Comparison of ENCODE assay signal across 8 mouse cellular contexts in genomic region chr16:35630470-35631183, GRCm38 (mm10).
A peak's percentile ranks its signal among the peaks of the same experiment; 100 is the strongest.
DNase-seq lines count a peak whose midpoint lies in the region; ATAC-seq lines count a peak whose summit lies in the region.

No protein-coding gene starts in this region.

- no peak overlapping the region for H3K9ac ChIP-seq in heart, embryonic 11.5 days (ENCODE audit: low read depth, low read length)

- peak; percentile 9 for DNase-seq in urinary bladder, postnatal 25 days (ENCODE audit: low spot score)
- DNase-seq in urinary bladder, adult 2 months (ENCODE audit: low spot score) = no peak
- peak; percentile 80 for DNase-seq in kidney, postnatal 10 days
- peak; percentile 86 for DNase-seq in testis, postnatal 10 days (ENCODE audit: low spot score)
- no peak for DNase-seq in cerebellum, postnatal 4 days (ENCODE audit: low spot score in 2 of 2)
- no peak for DNase-seq in cerebellum, adult 9-11 months
- no peak for DNase-seq in cerebellum, adult 9-10 months

- no peaks in the 10 kb centered on the region for H3K36me3 ChIP-seq in heart, embryonic 11.5 days (ENCODE audit: control insufficient read depth, insufficient read depth, low read length)

- ATAC-seq in heart, embryonic 11.5 days (replicated peaks; ENCODE audit: insufficient number of reproducible peaks, low FRiP score, low TSS enrichment) = peak; percentile 31; the same call in 1 of the 2 replicates

- H3K4me2 ChIP-seq in heart, embryonic 11.5 days = no peak overlapping the region

- H3K4me1 ChIP-seq in heart, embryonic 11.5 days (ENCODE audit: control insufficient read depth, insufficient read depth, low read length) = peaks cover 3% of the 10 kb centered on the region; the same call in 1 of the 2 replicates

- H3K27me3 ChIP-seq in heart, embryonic 11.5 days (ENCODE audit: control insufficient read depth, insufficient read depth, low read length) = 0 out of 2 replicates have a peak, but pooled peaks cover 3% of the 10 kb centered on the region

- 62% methylated on average over 16 of the region's 16 CpGs for WGBS in heart, embryonic 11.5 days (ENCODE audit: insufficient replicate concordance)

- no peak overlapping the region for H3K27ac ChIP-seq in heart, embryonic 11.5 days (ENCODE audit: low read depth, low read length)

- no peak overlapping the region for H3K4me3 ChIP-seq in heart, embryonic 11.5 days (ENCODE audit: low read depth, low read length)

- H3K9me3 ChIP-seq in heart, embryonic 11.5 days (replicated peaks; ENCODE audit: control insufficient read depth, low read length) = no peaks in the 10 kb centered on the region

Comparison
In these comparisons a context has a peak if more than half of its experiments do, and no peak if none do; other contexts are left out.
1. DNase-seq: peak in urinary bladder, postnatal 25 days (single experiment), kidney, postnatal 10 days (single experiment) and testis, postnatal 10 days (single experiment); none in urinary bladder, adult 2 months (single experiment), cerebellum, postnatal 4 days (0 of 2), cerebellum, adult 9-11 months (single experiment) and cerebellum, adult 9-10 months (single experiment).